Mouse (Mus musculus) T-cell, adult 66 days (primary cell): ENCODE results near the gene Ric1. TPM values are rescaled to one million over a fixed set of nuclear protein-coding genes. Genes with fewer than 3 reads are reported as not detected.

Source experiments
- total RNA-seq, 2 experiments: library from RNA; stranded (reverse); gene quantifications; 3 replicates in 1 of 2; 4 replicates in 1 of 2; pipeline ENCODE4 v1.2.4; 2023

Gene Ric1
- total RNA-seq = 10 to 100 TPM; 33.9 to 35.1 TPM

GRCm38 (mm10) chr19:29521637-29522435 lies at the start of gene Ric1:
Ric1 (plus strand) TSS chr19:29522282.

GRCm38 (mm10) chr19:29647651-29648549 lies 125.8 kb downstream of the Ric1 start, which contains the start of gene Ermp1:
Ermp1 (minus strand) TSS chr19:29648415.

Other genes starting within 250 kb of the Ric1 start
- 1 to 10 TPM; 4.1 to 6.2 TPM for gene Insl6, start 196.9 kb upstream of the Ric1 start, total RNA-seq
- not detected for gene Rln1, start 187.6 kb upstream of the Ric1 start, total RNA-seq
- 100 to 1,000 TPM; 208 to 219 TPM for gene Plgrkt, start 154.9 kb upstream of the Ric1 start, total RNA-seq
- gene Cd274, start 154.8 kb upstream of the Ric1 start, total RNA-seq = 10 to 100 TPM; 25.8 to 28.0 TPM
- 1 to 10 TPM; 2.0 to 2.1 TPM for gene Pdcd1lg2, start 111.4 kb upstream of the Ric1 start, total RNA-seq
- gene Ermp1, start 126.1 kb downstream of the Ric1 start, total RNA-seq = 10 to 100 TPM; 24.2 to 26.3 TPM
- gene Mlana, start 175.5 kb downstream of the Ric1 start, total RNA-seq = not detected